Mouse (Mus musculus) gastrocnemius, adult 2 months (tissue): Measurements from ENCODE around the gene Gm20708. TPM values are rescaled to one million over a fixed set of nuclear protein-coding genes. Genes with fewer than 3 reads are reported as not detected.
"Not testable (repeated sequence)": the region's sequence is repeated elsewhere in the genome, so short reads cannot be mapped to it uniquely, and the experiment has no call there.

Experiments used
- DNase-seq: peaks from one replicate; pipeline ENCODE4 v3.0.0; 2022
- H3K27ac ChIP-seq: fragments of 200-600 bp; 2 replicates; pipeline ENCODE4 v1.8.1; 2022; ENCODE audit warnings: mild to moderate bottlenecking
- H3K4me3 ChIP-seq: fragments of 200-600 bp; 2 replicates; pipeline ENCODE4 v1.8.1; 2022; ENCODE audit warnings: mild to moderate bottlenecking, moderate library complexity
- CTCF ChIP-seq: fragments of 200-600 bp; IDR thresholded peaks from 2 replicates; pipeline ENCODE4 v1.8.1; 2022; ENCODE audit warnings: antibody characterized with exemption, mild to moderate bottlenecking, moderate library complexity
- intact Hi-C: fragments of 180-260 bp; cut with DNase I; formaldehyde crosslinking; loops from one replicate; pipeline ENCODE4 v1.15.1; 2025
- total RNA-seq, 2 experiments: library from RNA; stranded (reverse); gene quantifications; 2 replicates each; pipeline ENCODE4 v1.2.3; 2021

Gene Gm20708
- total RNA-seq, 2 experiments from 2014 or later = 0.86 to 1.6 TPM

DNA sequence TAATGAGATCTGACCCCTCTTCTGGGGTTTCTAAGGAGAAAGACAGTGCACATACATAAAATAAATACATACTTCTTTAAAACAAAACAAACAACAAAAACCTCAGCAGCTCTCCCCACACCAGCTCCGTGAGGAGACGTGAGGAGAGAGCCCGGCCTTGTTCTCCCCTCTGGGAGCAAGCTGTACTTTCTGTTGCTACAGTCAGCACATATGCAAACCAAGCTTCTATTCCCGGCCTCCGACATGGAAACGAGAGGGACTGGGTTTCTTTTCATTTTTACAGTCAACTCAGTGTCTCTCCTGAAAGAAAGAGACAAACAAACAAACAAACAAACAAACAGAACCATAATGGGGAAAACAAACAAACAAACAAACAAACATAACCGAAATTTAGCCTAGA is 9.4 kb upstream of the Gm20708 start:
- no peak overlapping the region for H3K4me3 ChIP-seq
- no peak for TF ChIP-seq CTCF
- intact Hi-C loops = no loop called here
- H3K27ac ChIP-seq = peak overlapping the region; percentile 90
- no peak for DNase-seq

- intact Hi-C loops = no loop called here
- Histone ChIP-seq H3K27ac (peak overlapping the region; percentile 90), H3K4me3 (no peak overlapping the region)
- no peak for TF ChIP-seq CTCF
- DNase-seq = no peak
Measured at GRCm38 (mm10) chr11:117801650-117802049, 7.8 kb upstream of the Gm20708 start.

DNA sequence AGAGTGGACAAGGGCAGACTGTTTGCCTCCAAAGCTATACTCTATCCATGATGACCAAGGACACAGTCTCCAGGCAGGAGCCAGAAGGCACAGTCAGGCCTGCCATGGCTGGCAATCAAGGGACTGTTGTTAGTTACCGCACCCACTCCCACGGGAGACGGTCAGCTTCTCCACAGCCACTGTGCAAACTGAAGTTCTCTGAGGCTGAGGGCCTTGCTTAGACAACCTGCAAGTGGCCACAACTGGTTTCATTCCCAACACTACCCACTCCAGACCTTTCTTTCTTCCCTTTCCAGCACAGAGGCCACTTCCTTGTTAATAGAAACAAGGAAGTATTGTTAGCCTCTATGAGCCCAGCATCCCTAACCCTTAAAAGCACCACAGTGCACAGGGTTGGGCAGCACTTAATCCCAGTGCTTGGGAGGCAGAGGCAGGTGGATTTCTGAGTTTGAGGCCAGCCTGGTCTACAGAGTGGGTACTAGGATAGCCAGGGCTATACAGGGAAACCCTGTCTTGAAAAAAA is 6.2 kb upstream of the Gm20708 start:
- Histone ChIP-seq H3K27ac (no peak overlapping the region), H3K4me3 (no peak overlapping the region)
- intact Hi-C loops = no loop called here
- no peak for TF ChIP-seq CTCF
- DNase-seq = no peak

GRCm38 (mm10) chr11:117806781-117807180 is 2.7 kb upstream of the Gm20708 start:
- no peak for TF ChIP-seq CTCF
- Histone ChIP-seq H3K27ac (no peak overlapping the region), H3K4me3 (no peak overlapping the region)
- intact Hi-C loops = no loop called here
- DNase-seq = no peak

DNA sequence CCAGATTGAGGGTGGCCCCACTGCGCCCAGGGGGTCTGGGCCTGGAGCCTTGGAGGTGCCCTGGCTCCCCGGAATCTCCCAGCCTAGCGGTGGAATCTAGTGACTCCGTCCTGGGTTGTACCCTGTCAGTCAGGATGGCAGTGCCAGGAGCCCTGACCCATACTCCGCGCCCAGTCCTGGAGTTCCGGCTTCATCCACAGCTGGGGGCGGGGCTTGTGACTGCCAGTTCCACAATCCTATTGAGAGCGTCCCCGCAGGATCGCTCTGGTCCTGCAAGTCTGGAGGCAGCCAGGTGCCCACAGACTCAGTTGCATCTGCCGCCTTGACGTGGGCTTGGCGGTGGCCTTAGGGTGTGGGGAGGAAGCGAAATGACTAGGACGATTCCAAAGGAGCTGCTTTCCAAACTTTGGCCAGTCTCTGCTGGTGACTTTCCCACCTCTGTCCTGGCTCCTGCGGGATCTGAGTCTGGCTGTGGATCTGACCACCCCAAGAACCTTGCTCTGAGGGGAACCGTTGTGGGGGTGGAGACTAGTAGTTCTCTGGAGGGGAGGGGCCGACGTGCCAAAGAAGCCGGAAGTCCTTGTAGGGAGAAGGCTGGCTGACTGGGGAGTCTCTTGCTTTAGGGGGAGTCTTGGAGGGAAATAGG is 1.1 kb downstream of the Gm20708 start:
- DNase-seq = peak; percentile 95
- peak; percentile 49 for TF ChIP-seq CTCF
- peak overlapping the region; percentile 92 for H3K4me3 ChIP-seq
- intact Hi-C loops = no loop called here
- peak overlapping the region; percentile 97 for H3K27ac ChIP-seq

- peak; percentile 68 for DNase-seq
- TF ChIP-seq CTCF = no peak
- intact Hi-C loops = no loop called here
- H3K27ac ChIP-seq = peak overlapping the region; percentile 97
- H3K4me3 ChIP-seq = peak overlapping the region; percentile 60
Measured at GRCm38 (mm10) chr11:117813867-117814266, 4.4 kb downstream of the Gm20708 start.

GRCm38 (mm10) chr11:117814704-117815366 is 5.4 kb downstream of the Gm20708 start:
- H3K27ac ChIP-seq = peak overlapping the region; percentile 97
- TF ChIP-seq CTCF = no peak
- peak; percentile 78 for DNase-seq
- intact Hi-C loops = no loop called here
- H3K4me3 ChIP-seq = peak overlapping the region; percentile 60

DNA sequence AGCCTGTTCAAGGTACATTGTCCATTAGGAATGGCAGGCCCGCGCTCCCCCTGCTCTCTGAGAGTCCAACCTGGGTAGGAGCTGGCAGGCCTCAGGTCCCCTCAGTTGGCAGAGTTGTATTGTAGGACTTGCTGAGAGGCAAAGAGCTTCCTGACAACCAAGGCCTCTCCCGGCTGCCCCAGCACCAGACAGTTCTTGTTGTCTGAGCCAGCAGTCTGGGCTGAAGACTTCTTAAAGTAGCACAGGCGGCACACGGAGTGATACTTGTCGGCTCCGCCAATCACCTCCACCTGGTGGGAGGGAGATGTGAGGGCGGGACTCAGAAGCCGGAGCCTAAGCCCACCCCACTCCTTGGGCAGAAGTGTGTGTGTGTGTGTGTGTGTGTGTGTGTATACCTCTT is 6.4 kb downstream of the Gm20708 start:
- peak overlapping the region; percentile 60 for H3K4me3 ChIP-seq
- intact Hi-C loops = not testable (repeated sequence)
- peak; percentile 69 for DNase-seq
- H3K27ac ChIP-seq = peak overlapping the region; percentile 97

DNA sequence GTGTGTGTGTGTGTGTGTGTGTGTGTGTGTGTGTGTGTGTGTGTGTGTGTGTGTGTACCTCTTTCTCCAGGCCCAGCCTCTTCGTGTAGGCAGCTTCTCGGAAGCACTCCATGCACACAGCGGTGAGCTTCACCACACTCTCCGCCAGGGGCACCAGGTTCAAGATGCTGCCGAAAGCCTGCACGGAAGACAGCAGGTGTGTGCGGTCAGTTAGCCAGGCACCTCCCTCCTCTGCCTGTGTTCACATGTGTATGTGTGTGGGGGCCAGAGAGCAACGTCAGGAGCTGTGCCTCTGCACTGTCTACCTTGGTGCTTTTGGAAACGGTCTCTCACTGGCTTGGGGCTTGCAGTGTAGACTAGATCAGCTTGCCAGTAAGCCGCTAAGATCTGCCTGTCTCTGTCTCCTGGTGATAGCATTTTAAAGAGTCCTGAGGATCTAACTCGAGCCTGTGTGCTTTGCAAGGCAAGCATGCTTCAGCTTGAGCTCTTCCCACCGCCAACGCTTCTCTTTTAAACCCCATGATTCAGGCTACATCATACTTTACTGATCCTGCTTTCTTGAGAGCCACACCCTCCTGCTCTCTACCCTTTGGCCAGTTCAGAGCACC is 7.0 kb downstream of the Gm20708 start:
- H3K4me3 ChIP-seq = peak overlapping the region; percentile 62
- intact Hi-C loops = no loop called here
- DNase-seq = peak; percentile 48
- no peak for TF ChIP-seq CTCF
- H3K27ac ChIP-seq = peak overlapping the region; percentile 97

DNA sequence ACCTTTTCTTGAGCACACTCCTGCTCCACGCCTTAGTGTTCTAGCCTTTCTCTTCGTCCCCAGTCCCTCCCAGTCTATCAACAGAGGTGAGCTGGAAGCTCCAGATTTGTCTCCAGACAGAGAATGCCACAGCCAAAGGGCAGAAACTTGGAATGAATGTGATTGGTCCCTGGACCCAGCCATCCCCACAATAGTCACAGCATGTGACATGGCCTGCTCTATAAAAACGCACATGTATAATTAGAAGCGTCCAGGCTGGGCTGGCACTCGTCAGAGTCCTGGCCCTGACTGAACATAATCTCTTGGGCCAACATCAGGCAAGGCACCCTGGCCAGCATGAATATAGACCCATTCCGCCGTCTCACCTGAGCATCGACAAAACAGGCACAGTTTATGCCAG is 9.6 kb downstream of the Gm20708 start:
- TF ChIP-seq CTCF = no peak
- peak overlapping the region; percentile 48 for H3K4me3 ChIP-seq
- intact Hi-C loops = no loop called here
- peak; percentile 88 for DNase-seq
- H3K27ac ChIP-seq = peak overlapping the region; percentile 97

- peak overlapping the region; percentile 97 for H3K27ac ChIP-seq
- H3K4me3 ChIP-seq = no peak overlapping the region
Measured at GRCm38 (mm10) chr11:117820173-117820572, 10.7 kb downstream of the Gm20708 start.

DNA sequence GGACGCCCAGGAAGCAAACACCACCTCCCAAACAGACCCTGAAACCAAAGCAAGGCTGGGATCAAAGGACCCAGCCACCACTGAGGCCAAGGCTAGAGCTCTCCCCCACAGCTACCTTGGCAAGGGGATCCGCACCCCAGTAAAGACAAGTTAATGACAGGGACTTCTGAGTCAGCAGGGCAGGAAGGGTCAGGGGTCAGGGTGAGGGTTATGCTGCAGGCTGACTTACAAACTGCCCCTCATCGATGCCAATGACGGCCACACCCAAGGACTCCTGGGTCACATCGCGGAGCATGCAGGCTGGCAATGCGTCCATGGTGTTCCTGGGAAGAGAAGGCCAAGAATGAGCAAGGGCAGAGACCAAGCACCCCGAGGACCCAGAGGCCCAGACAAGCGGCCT is 12.4 kb downstream of the Gm20708 start:
- peak overlapping the region; percentile 97 for H3K27ac ChIP-seq
- intact Hi-C loops = no loop called here
- TF ChIP-seq CTCF = no peak

More at GRCm38 (mm10) chr11:117820173-117820572, 10.7 kb downstream of the Gm20708 start:
- TF ChIP-seq CTCF = no peak
- intact Hi-C loops = no loop called here
- peak; percentile 34 for DNase-seq

GRCm38 (mm10) chr11:117822728-117823241 is 13.3 kb downstream of the Gm20708 start:
- intact Hi-C loops = no loop called here
- Histone ChIP-seq H3K4me3 (no peak overlapping the region), H3K27ac (peak overlapping the region; percentile 97)
- DNase-seq = peak; percentile 58
- TF ChIP-seq CTCF = no peak

More for the DNA sequence above, 12.4 kb downstream of the Gm20708 start:
- no peak overlapping the region for H3K4me3 ChIP-seq
- DNase-seq = peak; percentile 21
